Mouse (Mus musculus) heart, embryonic 10.5 days (tissue): ENCODE results near the gene Carmil1. TPM values are rescaled to one million over a fixed set of nuclear protein-coding genes. Genes with fewer than 3 reads are reported as not detected.

ENCODE experiments used
- DNase-seq: peaks from one replicate; pipeline ENCODE4 v3.0.0-alpha.2; 2017; ENCODE audit warnings: low spot score
- H3K27ac ChIP-seq: fragments of 300-500 bp; sonication (generic); 2 replicates; pipeline ENCODE4 v1.5.1; 2016; ENCODE audit warnings: mild to moderate bottlenecking
- H3K27me3 ChIP-seq: fragments of 300-500 bp; sonication (generic); 2 replicates; pipeline ENCODE4 v1.6.1; 2016; ENCODE audit warnings: mild to moderate bottlenecking; ENCODE audit not compliant: poor library complexity, insufficient read depth, severe bottlenecking
- H3K36me3 ChIP-seq: fragments of 300-500 bp; sonication (generic); 2 replicates; pipeline ENCODE4 v1.6.1; 2016; ENCODE audit warnings: mild to moderate bottlenecking, moderate library complexity
- H3K4me1 ChIP-seq: fragments of 300-500 bp; sonication (generic); 2 replicates; pipeline ENCODE4 v1.6.1; 2016; ENCODE audit warnings: mild to moderate bottlenecking
- H3K4me3 ChIP-seq: fragments of 300-500 bp; sonication (generic); 2 replicates; pipeline ENCODE4 v1.5.1; 2016; ENCODE audit warnings: mild to moderate bottlenecking, moderate library complexity
- H3K9me3 ChIP-seq: fragments of 300-500 bp; sonication (generic); 2 replicates; pipeline ENCODE4 v1.6.1; 2016; ENCODE audit warnings: mild to moderate bottlenecking, moderate library complexity
- WGBS: fragments of 180-500 bp; shearing (Covaris S2); methylation state at CpG from one replicate; pipeline ENCODE4 v1.1.7; 2016; 5-methylcytosine and 5-hydroxymethylcytosine counted together
- polyA plus RNA-seq: library from polyadenylated mRNA; unstranded; fragments of >200 nt; fragmentation: Nextera tagmentation; extraction: Ambion mirVana; gene quantifications from 2 replicates; pipeline ENCODE4 v1.2.1, GENCODE M21; 2016

The Carmil1 gene
- polyA plus RNA-seq, 1 experiment from 2014 or later: 21.8 TPM

GRCm38 (mm10) chr13:24247928-24248327 lies 32.7 kb downstream of the Carmil1 start:
- Histone ChIP-seq H3K27me3 (no peaks in the 10 kb centered on the region), H3K4me1 (peaks cover 21% of the 10 kb centered on the region), H3K4me3 (no peak overlapping the region), H3K9me3 (no peaks in the 10 kb centered on the region), H3K36me3 (no peaks in the 10 kb centered on the region), H3K27ac (no peak overlapping the region)
- no peak for DNase-seq
- WGBS: 84% methylated on average over 5 of the region's 5 CpGs

- Histone ChIP-seq H3K36me3 (no peaks in the 10 kb centered on the region), H3K27ac (no peak overlapping the region), H3K4me1 (peaks cover 21% of the 10 kb centered on the region), H3K4me3 (no peak overlapping the region), H3K9me3 (no peaks in the 10 kb centered on the region), H3K27me3 (no peaks in the 10 kb centered on the region)
- WGBS: 70% methylated on average over 3 of the region's 3 CpGs
- DNase-seq: no peak
These were observed 33.2 kb downstream of the Carmil1 start for GRCm38 (mm10) chr13:24247441-24247840.

- Histone ChIP-seq H3K27ac (no peak overlapping the region), H3K9me3 (no peaks in the 10 kb centered on the region), H3K4me1 (peaks cover 21% of the 10 kb centered on the region), H3K27me3 (no peaks in the 10 kb centered on the region), H3K4me3 (no peak overlapping the region), H3K36me3 (no peaks in the 10 kb centered on the region)
- no peak for DNase-seq
- WGBS: 87% methylated on average over 6 of the region's 6 CpGs
These were observed 34.3 kb downstream of the Carmil1 start for GRCm38 (mm10) chr13:24246266-24246665.

GRCm38 (mm10) chr13:24244613-24245012 lies 36.0 kb downstream of the Carmil1 start:
- Histone ChIP-seq H3K4me1 (peaks cover 17% of the 10 kb centered on the region), H3K27ac (no peak overlapping the region), H3K27me3 (no peaks in the 10 kb centered on the region), H3K36me3 (no peaks in the 10 kb centered on the region), H3K4me3 (no peak overlapping the region), H3K9me3 (no peaks in the 10 kb centered on the region)
- WGBS: 57% methylated on average over 11 of the region's 11 CpGs
- no peak for DNase-seq

- H3K9me3 ChIP-seq: no peaks in the 10 kb centered on the region
- H3K4me1 ChIP-seq: peaks cover 16% of the 10 kb centered on the region
- no peak overlapping the region for H3K4me3 ChIP-seq
- H3K27me3 ChIP-seq: no peaks in the 10 kb centered on the region
- no peaks in the 10 kb centered on the region for H3K36me3 ChIP-seq
- no peak for DNase-seq
- 54% methylated on average over 3 of the region's 4 CpGs for WGBS
- H3K27ac ChIP-seq: no peak overlapping the region
These were observed 36.6 kb downstream of the Carmil1 start for GRCm38 (mm10) chr13:24243964-24244363.

- WGBS: 62% methylated on average over 5 of the region's 5 CpGs
- H3K36me3 ChIP-seq: no peaks in the 10 kb centered on the region
- H3K27ac ChIP-seq: no peak overlapping the region
- H3K9me3 ChIP-seq: no peaks in the 10 kb centered on the region
- H3K4me3 ChIP-seq: no peak overlapping the region
- H3K27me3 ChIP-seq: no peaks in the 10 kb centered on the region
- peaks cover 21% of the 10 kb centered on the region for H3K4me1 ChIP-seq
- DNase-seq: no peak
These were observed 38.0 kb downstream of the Carmil1 start for GRCm38 (mm10) chr13:24242429-24243106.

- H3K27me3 ChIP-seq: no peaks in the 10 kb centered on the region
- H3K4me1 ChIP-seq: peaks cover 21% of the 10 kb centered on the region
- H3K9me3 ChIP-seq: no peaks in the 10 kb centered on the region
- no peaks in the 10 kb centered on the region for H3K36me3 ChIP-seq
- DNase-seq: no peak
- no peak overlapping the region for H3K27ac ChIP-seq
- WGBS: 85% methylated on average over 5 of the region's 5 CpGs
- H3K4me3 ChIP-seq: no peak overlapping the region
These were observed 39.4 kb downstream of the Carmil1 start for GRCm38 (mm10) chr13:24241201-24241600.

GRCm38 (mm10) chr13:24240430-24240829 lies 40.2 kb downstream of the Carmil1 start:
- DNase-seq: no peak
- H3K27ac ChIP-seq: peak overlapping the region; percentile 17; the same call in 1 of the 2 replicates

GRCm38 (mm10) chr13:24238456-24239120 lies 42.0 kb downstream of the Carmil1 start:
- no peak overlapping the region for H3K4me3 ChIP-seq
- no peak for DNase-seq
- H3K9me3 ChIP-seq: no peaks in the 10 kb centered on the region
- no peaks in the 10 kb centered on the region for H3K27me3 ChIP-seq
- H3K4me1 ChIP-seq: peaks cover 12% of the 10 kb centered on the region
- 48% methylated on average over 3 of the region's 3 CpGs for WGBS
- no peaks in the 10 kb centered on the region for H3K36me3 ChIP-seq
- H3K27ac ChIP-seq: no peak overlapping the region

More at GRCm38 (mm10) chr13:24240430-24240829, 40.2 kb downstream of the Carmil1 start:
- 56% methylated on average over 4 of the region's 4 CpGs for WGBS
- Histone ChIP-seq H3K36me3 (no peaks in the 10 kb centered on the region), H3K9me3 (no peaks in the 10 kb centered on the region), H3K4me3 (no peak overlapping the region), H3K4me1 (peaks cover 21% of the 10 kb centered on the region), H3K27me3 (no peaks in the 10 kb centered on the region)

- Histone ChIP-seq H3K4me3 (no peak overlapping the region), H3K4me1 (peaks cover 15% of the 10 kb centered on the region), H3K36me3 (no peaks in the 10 kb centered on the region), H3K27me3 (no peaks in the 10 kb centered on the region), H3K9me3 (no peaks in the 10 kb centered on the region), H3K27ac (no peak overlapping the region)
- WGBS: 86% methylated on average over 4 of the region's 4 CpGs
- DNase-seq: no peak
These were observed 43.9 kb downstream of the Carmil1 start for GRCm38 (mm10) chr13:24236736-24237135.

GRCm38 (mm10) chr13:24232750-24233149 lies 47.8 kb downstream of the Carmil1 start:
- H3K27ac ChIP-seq: no peak overlapping the region
- H3K36me3 ChIP-seq: no peaks in the 10 kb centered on the region
- H3K9me3 ChIP-seq: peaks cover 3% of the 10 kb centered on the region; the same call in 1 of the 2 replicates
- 75% methylated on average over 6 of the region's 6 CpGs for WGBS
- no peak for DNase-seq
- H3K27me3 ChIP-seq: no peaks in the 10 kb centered on the region
- H3K4me3 ChIP-seq: no peak overlapping the region
- peaks cover 3% of the 10 kb centered on the region; the same call in 1 of the 2 replicates for H3K4me1 ChIP-seq

- Histone ChIP-seq H3K4me3 (no peak overlapping the region), H3K27ac (no peak overlapping the region), H3K27me3 (no peaks in the 10 kb centered on the region), H3K9me3 (peaks cover 3% of the 10 kb centered on the region; the same call in 1 of the 2 replicates), H3K4me1 (peaks cover 3% of the 10 kb centered on the region; the same call in 1 of the 2 replicates), H3K36me3 (no peaks in the 10 kb centered on the region)
- no peak for DNase-seq
- WGBS: 85% methylated on average over 10 of the region's 10 CpGs
These were observed 48.7 kb downstream of the Carmil1 start for GRCm38 (mm10) chr13:24231746-24232483.

- H3K36me3 ChIP-seq: peaks cover 2% of the 10 kb centered on the region; the same call in 1 of the 2 replicates
- H3K9me3 ChIP-seq: peaks cover 6% of the 10 kb centered on the region; the same call in 1 of the 2 replicates
- no peaks in the 10 kb centered on the region for H3K27me3 ChIP-seq
- DNase-seq: no peak
- no peak overlapping the region for H3K27ac ChIP-seq
- peaks cover 3% of the 10 kb centered on the region; the same call in 1 of the 2 replicates for H3K4me1 ChIP-seq
- WGBS: 88% methylated on average over 2 of the region's 2 CpGs
- no peak overlapping the region for H3K4me3 ChIP-seq
These were observed 49.4 kb downstream of the Carmil1 start for GRCm38 (mm10) chr13:24231146-24231545.
